In the genomic region with DNA sequence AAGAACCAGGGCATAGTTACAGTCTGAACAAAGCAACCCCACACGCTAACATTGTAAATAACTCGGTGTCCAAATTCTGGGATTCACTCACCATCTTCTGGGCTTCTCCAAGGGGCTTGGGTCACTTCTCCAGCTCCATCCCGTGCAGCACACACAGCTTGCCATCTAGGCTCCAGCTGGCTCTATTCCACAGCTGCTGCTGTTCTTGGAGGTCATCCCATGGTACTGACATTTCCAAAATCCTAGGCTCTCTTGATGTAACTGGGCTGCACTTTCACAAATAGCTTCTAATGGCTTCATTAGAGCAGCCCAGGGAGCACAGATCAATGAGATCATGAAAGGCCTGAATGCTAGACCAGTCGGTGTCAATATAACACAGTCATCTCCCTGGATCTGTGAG, we compare ENCODE assay signal across 12 mouse cellular contexts. TPM values are rescaled to one million over a fixed set of nuclear protein-coding genes. Genes with fewer than 3 reads are reported as not detected.
DNase-seq lines count a peak whose midpoint lies in the region; ATAC-seq lines count a peak whose summit lies in the region.
"Had no signal": no experiment of that assay in that cellular context is flagged by ENCODE, and none has a peak within 500 bp of the region (broad histone marks: within the 10 kb centered on the region; RNA-seq: fewer than 3 reads in every experiment).

No protein-coding gene starts in this region.

- H3K27ac ChIP-seq in midbrain, embryonic 14.5 days (replicated peaks; ENCODE audit: low read depth, low read length): no peak overlapping the region
- H3K27ac ChIP-seq: intestine, embryonic 15.5 days had no signal

- 80% methylated on average over 4 of the region's 4 CpGs for whole genome bisulfite sequencing in midbrain, embryonic 14.5 days

- H3K4me1 ChIP-seq in midbrain, embryonic 14.5 days (ENCODE audit: control insufficient read depth, insufficient read depth, low read length): no peaks in the 10 kb centered on the region
- H3K4me1 ChIP-seq: intestine, embryonic 15.5 days had no signal

- no peaks in the 10 kb centered on the region for H3K36me3 ChIP-seq in midbrain, embryonic 14.5 days (ENCODE audit: control insufficient read depth, insufficient read depth, low read length)
- H3K36me3 ChIP-seq: intestine, embryonic 15.5 days had no signal

- no peak overlapping the region for H3K4me2 ChIP-seq in midbrain, embryonic 14.5 days (ENCODE audit: low read length)
- H3K4me2 ChIP-seq: intestine, embryonic 15.5 days had no signal

- ATAC-seq in midbrain, embryonic 14.5 days (ENCODE audit: low FRiP score, low TSS enrichment): no peak
- ATAC-seq: intestine, embryonic 15.5 days had no signal

- H3K9ac ChIP-seq in midbrain, embryonic 14.5 days (replicated peaks; ENCODE audit: low read length): no peak overlapping the region
- H3K9ac ChIP-seq: intestine, embryonic 15.5 days had no signal

- no peak overlapping the region for H3K4me3 ChIP-seq in midbrain, embryonic 14.5 days (replicated peaks; ENCODE audit: low read depth, low read length)
- H3K4me3 ChIP-seq: erythroblast, embryonic 14.5 days; intestine, embryonic 15.5 days had no signal

- no peaks in the 10 kb centered on the region for H3K27me3 ChIP-seq in midbrain, embryonic 14.5 days (ENCODE audit: control insufficient read depth, insufficient read depth, low read length)
- H3K27me3 ChIP-seq: CH12.LX; intestine, embryonic 15.5 days had no signal

- no peaks in the 10 kb centered on the region for H3K9me3 ChIP-seq in midbrain, embryonic 14.5 days (ENCODE audit: control insufficient read depth, low read length)
- H3K9me3 ChIP-seq: intestine, embryonic 15.5 days had no signal

- DNase-seq in layer of hippocampus, postnatal 10 days (ENCODE audit: low spot score in 2 of 2): peak; percentile 34
- DNase-seq in layer of hippocampus, adult 8-10 months (ENCODE audit: low spot score in 2 of 2): no peak
- peak; percentile 8 for DNase-seq in adrenal gland, postnatal 25 days
- DNase-seq in heart, adult 9 months (ENCODE audit: low spot score in 2 of 2): peak; percentile 62 to 81
- peak; percentile 70 for DNase-seq in lung, postnatal 10 days
- no peak for DNase-seq in kidney, adult 9 months
- DNase-seq in midbrain, embryonic 14.5 days: no peak
- DNase-seq: cerebellum, adult 2 months; kidney, postnatal 14 days had no signal

RNA-seq across cellular contexts. Expression of gene Ddhd1, which starts 10.4 kb away (rescaled TPM):
- total RNA-seq in layer of hippocampus, postnatal 10 days (2021): 10 to 100 TPM; 67.5 to 74.4 TPM
- total RNA-seq in layer of hippocampus, adult 8-10 months (2022): 10 to 100 TPM; 81.4 to 86.2 (median 83.9) TPM
- total RNA-seq in adrenal gland, postnatal 25 days (2021): 22.4 and 23.4 TPM in 2 replicates
- polyA plus RNA-seq in midbrain, embryonic 14.5 days (2014; fragmentation: Nextera tagmentation; extraction: Ambion mirVana): 23.7 and 25.2 TPM in 2 replicates

Comparison
In these comparisons a context has a peak if more than half of its experiments do, and no peak if none do; other contexts are left out.
1. DNase-seq: peak in layer of hippocampus, postnatal 10 days (2 of 2), adrenal gland, postnatal 25 days (single experiment), heart, adult 9 months (2 of 2) and lung, postnatal 10 days (single experiment); none in layer of hippocampus, adult 8-10 months (0 of 2), kidney, adult 9 months (single experiment) and midbrain, embryonic 14.5 days (single experiment).